Mouse (Mus musculus) embryonic facial prominence, embryonic 11.5 days (tissue): Measurements from ENCODE around the gene Ddx5. TPM values are rescaled to one million over a fixed set of nuclear protein-coding genes. Genes with fewer than 3 reads are reported as not detected.
"Not testable (repeated sequence)": the region's sequence is repeated elsewhere in the genome, so short reads cannot be mapped to it uniquely, and the experiment has no call there.

Experiments
- ATAC-seq: fragments of 200-750 bp; cut with Nextera tagmentation; replicated peaks from 2 replicates; pipeline ENCODE4 v1.8.0; 2017; ENCODE audit warnings: low read depth; ENCODE audit not compliant: insufficient number of reproducible peaks, low FRiP score, low TSS enrichment
- DNase-seq: peaks from one replicate; pipeline ENCODE4 v3.0.0-alpha.2; 2015; ENCODE audit warnings: low spot score
- H3K27ac ChIP-seq: fragments of 300-500 bp; sonication (generic); replicated peaks from 2 replicates; pipeline ENCODE4 v1.5.1; 2014; ENCODE audit warnings: mild to moderate bottlenecking, low read depth, low read length, control low read depth
- H3K27me3 ChIP-seq: fragments of 300-500 bp; sonication (generic); 2 replicates; pipeline ENCODE4 v1.6.1; 2014; ENCODE audit warnings: mild to moderate bottlenecking, low read length, moderate library complexity, mixed read lengths; ENCODE audit not compliant: control insufficient read depth, insufficient read depth
- H3K36me3 ChIP-seq: fragments of 300-500 bp; sonication (generic); replicated peaks from 2 replicates; pipeline ENCODE4 v1.6.1; 2014; ENCODE audit warnings: low read depth, mild to moderate bottlenecking, low read length, moderate library complexity, mixed read lengths; ENCODE audit not compliant: control insufficient read depth, insufficient read depth
- H3K4me1 ChIP-seq: fragments of 300-500 bp; sonication (generic); 2 replicates; pipeline ENCODE4 v1.6.1; 2014; ENCODE audit warnings: low read length, mixed read lengths; ENCODE audit not compliant: control insufficient read depth, insufficient read depth
- H3K4me2 ChIP-seq: fragments of 300-500 bp; sonication (generic); 2 replicates; pipeline ENCODE4 v1.6.1; 2014; ENCODE audit warnings: low read depth, mild to moderate bottlenecking, control low read depth, low read length, moderate library complexity
- H3K4me3 ChIP-seq: fragments of 300-500 bp; sonication (generic); 2 replicates; pipeline ENCODE4 v1.5.1; 2014; ENCODE audit warnings: low read depth, low read length, control low read depth
- H3K9ac ChIP-seq: fragments of 300-500 bp; sonication (generic); replicated peaks from 2 replicates; pipeline ENCODE4 v1.6.1; 2014; ENCODE audit warnings: mild to moderate bottlenecking, control low read depth, low read length
- H3K9me3 ChIP-seq: fragments of 300-500 bp; sonication (generic); replicated peaks from 2 replicates; pipeline ENCODE4 v1.6.1; 2016; ENCODE audit warnings: mild to moderate bottlenecking, low read length, inconsistent platforms, mixed read lengths; ENCODE audit not compliant: control insufficient read depth
- WGBS: fragments of 180-500 bp; shearing (Covaris S2); extraction: QIAGEN DNeasy Blood & Tissue Kit; methylation state at CpG from one replicate; pipeline ENCODE4 v1.1.7; 2014; 5-methylcytosine and 5-hydroxymethylcytosine counted together
- polyA plus RNA-seq: library from polyadenylated mRNA; unstranded; fragments of >200 nt; fragmentation: Nextera tagmentation; extraction: Ambion mirVana; gene quantifications from 2 replicates; pipeline ENCODE4 v1.2.1, GENCODE M21; 2014

Gene Ddx5
- polyA plus RNA-seq, 1 experiment from 2014 or later: 533 TPM

- no peaks in the 10 kb centered on the region for H3K9me3 ChIP-seq
- H3K9ac ChIP-seq: peak overlapping the region; percentile 99
- peaks cover 11% of the 10 kb centered on the region for H3K36me3 ChIP-seq
- H3K4me1 ChIP-seq: no peaks in the 10 kb centered on the region
- peak; percentile 61 for ATAC-seq
- H3K27me3 ChIP-seq: no peaks in the 10 kb centered on the region
- peak; percentile 99 for DNase-seq
- peak overlapping the region; percentile 94 for H3K27ac ChIP-seq
- H3K4me2 ChIP-seq: peak overlapping the region; percentile 16
- peak overlapping the region; percentile 83 for H3K4me3 ChIP-seq
- under 1% methylated on average over 70 of the region's 79 CpGs for WGBS
These were observed 785 bp downstream of the Ddx5 start for GRCm38 (mm10) chr11:106788026-106788774.

DNA sequence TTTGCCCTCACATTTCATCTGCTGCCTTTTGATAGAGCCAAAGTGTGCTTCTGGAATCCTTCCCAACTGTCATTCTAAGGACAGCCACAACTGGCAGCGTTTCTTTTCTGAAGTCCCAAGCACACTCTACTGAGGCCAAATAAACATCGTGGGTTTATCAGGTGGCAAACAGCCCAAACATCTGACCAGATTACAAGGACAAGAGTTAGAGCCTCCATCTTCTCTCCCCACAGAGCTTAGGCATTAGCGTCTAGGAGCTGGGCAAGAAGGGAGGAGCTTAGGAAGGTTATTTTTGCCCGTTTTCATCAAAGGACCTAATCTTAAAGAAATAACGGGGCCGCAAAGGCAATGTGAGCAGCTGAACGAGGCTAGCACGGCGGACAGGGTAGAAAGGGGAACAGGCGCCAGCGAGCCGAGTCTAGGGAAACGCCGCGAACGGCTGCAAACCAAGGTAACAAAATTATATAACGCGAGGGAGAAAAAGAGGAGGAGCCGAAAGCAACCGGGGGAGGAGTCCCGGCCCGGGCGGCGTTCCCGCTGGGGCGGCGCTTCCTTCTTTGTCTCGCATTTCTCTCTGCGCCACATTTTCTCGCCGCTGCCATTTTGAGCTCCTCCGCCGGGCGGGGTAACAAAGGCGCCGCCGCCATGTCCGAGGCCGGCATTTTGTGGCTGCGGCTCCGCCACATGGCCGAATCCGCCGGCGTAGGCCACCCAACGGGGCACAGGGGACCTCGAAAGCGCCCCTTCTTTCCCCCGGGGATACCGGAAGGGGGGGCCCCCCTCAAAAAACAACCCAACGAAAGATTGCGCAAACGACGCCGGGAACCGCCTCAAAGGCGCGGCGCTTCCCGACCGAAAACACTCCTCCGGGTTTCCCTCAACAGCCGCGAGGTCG lies 1.6 kb downstream of the Ddx5 start:
- no peaks in the 10 kb centered on the region for H3K9me3 ChIP-seq
- peak overlapping the region; percentile 83 for H3K4me3 ChIP-seq
- peak overlapping the region; percentile 99 for H3K9ac ChIP-seq
- no peaks in the 10 kb centered on the region for H3K4me1 ChIP-seq
- H3K27me3 ChIP-seq: no peaks in the 10 kb centered on the region
- peaks cover 11% of the 10 kb centered on the region for H3K36me3 ChIP-seq
- under 1% methylated on average over 65 of the region's 65 CpGs for WGBS
- H3K27ac ChIP-seq: peak overlapping the region; percentile 94
- ATAC-seq: 0 out of 2 replicates have a peak, but pooled peaks have one; percentile 21
- peak; percentile 92 for DNase-seq
- peak overlapping the region; percentile 68 for H3K4me2 ChIP-seq

DNA sequence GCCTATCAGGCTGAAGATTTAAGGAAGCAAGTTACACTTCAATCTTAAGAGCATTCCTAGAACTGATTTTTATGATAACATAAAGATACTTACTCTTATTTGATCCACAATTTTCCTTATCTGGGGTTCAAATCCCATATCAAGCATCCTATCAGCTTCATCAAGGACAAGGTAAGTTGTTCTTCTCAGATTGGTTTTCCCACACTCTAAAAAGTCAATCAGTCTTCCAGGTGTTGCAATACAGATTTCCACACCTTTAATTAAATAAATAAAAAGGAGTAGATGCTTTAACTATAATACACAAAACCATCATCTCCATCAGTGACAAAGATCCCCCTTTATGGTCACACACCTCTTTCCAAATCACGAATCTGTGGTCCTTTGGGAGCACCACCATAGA lies 3.9 kb downstream of the Ddx5 start:
- no peak overlapping the region for H3K27ac ChIP-seq
- no peak overlapping the region for H3K4me2 ChIP-seq
- no peak overlapping the region for H3K4me3 ChIP-seq
- no peak overlapping the region for H3K9ac ChIP-seq
- 85% methylated on average over 1 of the region's 1 CpGs for WGBS
- H3K27me3 ChIP-seq: no peaks in the 10 kb centered on the region
- DNase-seq: no peak
- peaks cover 11% of the 10 kb centered on the region for H3K36me3 ChIP-seq
- H3K9me3 ChIP-seq: no peaks in the 10 kb centered on the region
- ATAC-seq: no peak
- no peaks in the 10 kb centered on the region for H3K4me1 ChIP-seq

DNA sequence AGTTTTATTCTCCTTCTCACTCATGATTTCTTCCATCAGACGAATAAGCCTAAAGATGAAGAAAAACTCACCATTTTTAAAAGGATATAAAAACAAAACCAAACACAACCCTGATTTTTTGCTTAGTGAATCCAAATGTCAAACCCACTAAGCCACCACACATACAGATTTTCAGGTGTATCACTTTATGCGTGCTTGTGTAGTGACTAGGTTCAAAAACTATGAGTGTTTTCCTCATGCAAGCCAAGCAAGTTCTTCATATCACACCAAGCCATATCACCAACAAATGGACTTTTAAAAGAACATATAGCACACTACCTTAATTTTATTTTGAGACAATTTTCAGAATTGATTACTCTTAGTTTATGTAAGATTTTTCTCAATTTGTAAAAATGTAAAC lies 4.5 kb downstream of the Ddx5 start:
- H3K4me1 ChIP-seq: no peaks in the 10 kb centered on the region
- H3K9ac ChIP-seq: no peak overlapping the region
- H3K9me3 ChIP-seq: no peaks in the 10 kb centered on the region
- H3K4me2 ChIP-seq: no peak overlapping the region
- DNase-seq (no peak), ATAC-seq (no peak)
- 90% methylated on average over 2 of the region's 2 CpGs for WGBS
- peaks cover 11% of the 10 kb centered on the region for H3K36me3 ChIP-seq
- no peak overlapping the region for H3K27ac ChIP-seq
- H3K4me3 ChIP-seq: no peak overlapping the region
- H3K27me3 ChIP-seq: no peaks in the 10 kb centered on the region

- Histone ChIP-seq H3K27me3 (no peaks in the 10 kb centered on the region), H3K4me1 (no peaks in the 10 kb centered on the region), H3K9ac (no peak overlapping the region), H3K27ac (no peak overlapping the region), H3K36me3 (peaks cover 11% of the 10 kb centered on the region), H3K4me3 (no peak overlapping the region), H3K4me2 (no peak overlapping the region), H3K9me3 (no peaks in the 10 kb centered on the region)
- 83% methylated on average over 9 of the region's 9 CpGs for WGBS
- DNase-seq (no peak), ATAC-seq (no peak)
These were observed 5.9 kb downstream of the Ddx5 start for GRCm38 (mm10) chr11:106782841-106783764.

GRCm38 (mm10) chr11:106782271-106782670 lies 6.7 kb downstream of the Ddx5 start:
- not testable (repeated sequence) for ATAC-seq, H3K9me3 ChIP-seq, H3K27ac ChIP-seq, H3K4me2 ChIP-seq, H3K27me3 ChIP-seq, H3K4me3 ChIP-seq, H3K4me1 ChIP-seq, H3K9ac ChIP-seq, DNase-seq
- H3K36me3 ChIP-seq: peaks cover 11% of the 10 kb centered on the region; the same call in 1 of the 2 replicates
- WGBS: 89% methylated on average over 7 of the region's 7 CpGs

GRCm38 (mm10) chr11:106780590-106781220 lies 8.3 kb downstream of the Ddx5 start:
- H3K4me3 ChIP-seq: no peak overlapping the region
- H3K9me3 ChIP-seq: no peaks in the 10 kb centered on the region
- no peak overlapping the region for H3K27ac ChIP-seq
- peaks cover 10% of the 10 kb centered on the region; the same call in 1 of the 2 replicates for H3K36me3 ChIP-seq
- 79% methylated on average over 6 of the region's 6 CpGs for WGBS
- DNase-seq (no peak), ATAC-seq (no peak)
- H3K4me1 ChIP-seq: no peaks in the 10 kb centered on the region
- no peak overlapping the region for H3K9ac ChIP-seq
- no peak overlapping the region for H3K4me2 ChIP-seq
- no peaks in the 10 kb centered on the region for H3K27me3 ChIP-seq
